Comparison of ENCODE assay signal across 8 mouse cellular contexts in genomic region chr5:142904208-142905037, GRCm38 (mm10). TPM values are rescaled to one million over a fixed set of nuclear protein-coding genes. Genes with fewer than 3 reads are reported as not detected.
A peak's percentile ranks its signal among the peaks of the same experiment; 100 is the strongest.
DNase-seq lines count a peak whose midpoint lies in the region; ATAC-seq and TF ChIP-seq lines count a peak whose summit lies in the region.

No protein-coding gene starts in this region.

- no peak for TF ChIP-seq CTCF in kidney, adult 2 months (conservative IDR thresholded peaks at IDR 0.05; ENCODE audit: insufficient read depth, insufficient read length, low read depth, low read length)
- no peak for TF ChIP-seq CTCF in ES-Bruce4 (IDR thresholded peaks at IDR 0.05; ENCODE audit: low read depth, low read length)
- TF ChIP-seq CTCF in forebrain, postnatal 0 days (IDR thresholded peaks at IDR 0.05; ENCODE audit: low read depth): no peak

- H3K9ac ChIP-seq in ES-Bruce4 (ENCODE audit: low read depth, poor library complexity, severe bottlenecking): peak overlapping the region; percentile 85
- peak overlapping the region; percentile 99 for H3K9ac ChIP-seq in forebrain, postnatal 0 days
- H3K9ac ChIP-seq in liver, embryonic 12.5 days: peak overlapping the region; percentile 100

- H3K9me3 ChIP-seq in ES-Bruce4 (replicated peaks; ENCODE audit: control insufficient read depth, insufficient read depth, low read length, poor library complexity, severe bottlenecking): no peaks in the 10 kb centered on the region
- no peaks in the 10 kb centered on the region for H3K9me3 ChIP-seq in forebrain, postnatal 0 days (ENCODE audit: low read length)
- no peaks in the 10 kb centered on the region for H3K9me3 ChIP-seq in liver, embryonic 12.5 days (replicated peaks)

- ATAC-seq in forebrain, postnatal 0 days: no peak
- no peak for ATAC-seq in liver, embryonic 12.5 days

- peak overlapping the region; percentile 55 for H3K4me2 ChIP-seq in forebrain, postnatal 0 days (ENCODE audit: low read depth)
- peak overlapping the region; percentile 74 for H3K4me2 ChIP-seq in liver, embryonic 12.5 days

- DNase-seq in kidney, adult 2 months: no peak
- no peak for DNase-seq in kidney, adult 8-10 months
- DNase-seq in forebrain, postnatal 0 days: peak; percentile 35
- no peak for DNase-seq in ovary, postnatal 14 days (ENCODE audit: low spot score)
- no peak for DNase-seq in yolk sac, embryonic 10.5 days (ENCODE audit: low spot score)
- no peak for DNase-seq in layer of hippocampus, adult 18-20 months (ENCODE audit: low spot score in 2 of 2)

- H3K36me3 ChIP-seq in kidney, adult 2 months (ENCODE audit: control insufficient read depth, insufficient read depth, low read length): peaks cover 16% of the 10 kb centered on the region; the same call in 1 of the 2 replicates
- peaks cover 36% of the 10 kb centered on the region for H3K36me3 ChIP-seq in ES-Bruce4 (ENCODE audit: control insufficient read depth, insufficient read depth, low read length, poor library complexity, severe bottlenecking)
- peaks cover 57% of the 10 kb centered on the region for H3K36me3 ChIP-seq in forebrain, postnatal 0 days (ENCODE audit: insufficient read depth)
- peaks cover 63% of the 10 kb centered on the region for H3K36me3 ChIP-seq in liver, embryonic 12.5 days

- H3K27ac ChIP-seq in kidney, adult 2 months (ENCODE audit: insufficient read depth, low read depth, low read length): 0 out of 2 replicates have a peak overlapping the region, but pooled peaks have one; percentile 63
- H3K27ac ChIP-seq in ES-Bruce4 (ENCODE audit: insufficient read depth, low read length): peak overlapping the region; percentile 50
- peak overlapping the region; percentile 100 for H3K27ac ChIP-seq in forebrain, postnatal 0 days (ENCODE audit: low read depth, low read length)
- H3K27ac ChIP-seq in liver, embryonic 12.5 days: peak overlapping the region; percentile 100

- TF ChIP-seq EP300 in ES-Bruce4 (IDR thresholded peaks at IDR 0.05; ENCODE audit: insufficient read depth, low read depth, low read length): no peak

- WGBS in kidney, adult 2 months: 19% methylated on average over 19 of the region's 19 CpGs
- WGBS in forebrain, postnatal 0 days: 66% methylated on average over 19 of the region's 19 CpGs
- WGBS in liver, embryonic 12.5 days (ENCODE audit: insufficient replicate concordance): 80% methylated on average over 19 of the region's 19 CpGs

- H3K27me3 ChIP-seq in kidney, adult 2 months (replicated peaks; ENCODE audit: control insufficient read depth, insufficient read depth, low read length): no peaks in the 10 kb centered on the region
- H3K27me3 ChIP-seq in ES-Bruce4 (ENCODE audit: control insufficient read depth, insufficient read depth, low read length, poor library complexity, severe bottlenecking): no peaks in the 10 kb centered on the region
- H3K27me3 ChIP-seq in forebrain, postnatal 0 days (ENCODE audit: insufficient read depth, low read length): no peaks in the 10 kb centered on the region
- H3K27me3 ChIP-seq in liver, embryonic 12.5 days (replicated peaks): no peaks in the 10 kb centered on the region

- TF ChIP-seq POLR2A in kidney, adult 2 months (IDR thresholded peaks at IDR 0.05; ENCODE audit: low read depth, low read length): no peak
- no peak for TF ChIP-seq POLR2A in ES-Bruce4 (IDR thresholded peaks at IDR 0.05; ENCODE audit: insufficient read depth, low read length)

- peak overlapping the region; percentile 80 for H3K4me3 ChIP-seq in kidney, adult 2 months (ENCODE audit: insufficient read depth, low read depth, low read length)
- peak overlapping the region; percentile 82; the same call in 1 of the 2 replicates for H3K4me3 ChIP-seq in ES-Bruce4 (ENCODE audit: low read depth, low read length)
- H3K4me3 ChIP-seq in forebrain, postnatal 0 days (ENCODE audit: low read depth, low read length): peak overlapping the region; percentile 76
- peak overlapping the region; percentile 94 for H3K4me3 ChIP-seq in liver, embryonic 12.5 days

- peaks cover 26% of the 10 kb centered on the region for H3K4me1 ChIP-seq in kidney, adult 2 months (ENCODE audit: control insufficient read depth, insufficient read depth, low read length)
- peaks cover 3% of the 10 kb centered on the region for H3K4me1 ChIP-seq in ES-Bruce4 (ENCODE audit: control insufficient read depth, insufficient read depth, low read length)
- H3K4me1 ChIP-seq in forebrain, postnatal 0 days (ENCODE audit: insufficient read depth): peaks cover 17% of the 10 kb centered on the region
- peaks cover 50% of the 10 kb centered on the region for H3K4me1 ChIP-seq in liver, embryonic 12.5 days

RNA-seq across cellular contexts. Expression of gene Actb, which starts 2.1 kb away (rescaled TPM):
- polyA plus RNA-seq in kidney, adult 2 months (2012; rRNA removed): 2,111 and 2,511 TPM in 2 replicates
- polyA plus RNA-seq in ES-Bruce4 (2011; ENCODE audit: insufficient read depth, insufficient read length, low read depth, missing spikeins): 3,823 and 4,237 TPM in 2 replicates
- total RNA-seq in forebrain, postnatal 0 days (2014; rRNA removed): 5,288 and 5,744 TPM in 2 replicates
- 19,349 and 21,354 TPM in 2 replicates for polyA plus RNA-seq in forebrain, postnatal 0 days (2015; fragmentation: Nextera tagmentation; extraction: Ambion mirVana)
- polyA plus RNA-seq in liver, embryonic 12.5 days (2016; fragmentation: Nextera tagmentation; extraction: Ambion mirVana): 7,775 and 7,997 TPM in 2 replicates
- 1,000 to 10,000 TPM; 3,167 to 3,215 TPM for total RNA-seq in layer of hippocampus, adult 18-20 months (2021)

RNA-seq across cellular contexts. Expression of gene Fbxl18, which starts 9.2 kb away (rescaled TPM):
- 11.5 and 17.2 TPM in 2 replicates for polyA plus RNA-seq in kidney, adult 2 months (2012; rRNA removed)
- polyA plus RNA-seq in ES-Bruce4 (2011; ENCODE audit: insufficient read depth, insufficient read length, low read depth, missing spikeins): 19.3 and 21.2 TPM in 2 replicates
- total RNA-seq in forebrain, postnatal 0 days (2014; rRNA removed): 24.9 and 38.0 TPM in 2 replicates
- 14.9 and 27.0 TPM in 2 replicates for polyA plus RNA-seq in forebrain, postnatal 0 days (2015; fragmentation: Nextera tagmentation; extraction: Ambion mirVana)
- polyA plus RNA-seq in liver, embryonic 12.5 days (2016; fragmentation: Nextera tagmentation; extraction: Ambion mirVana): 5.8 and 6.1 TPM in 2 replicates
- 10 to 100 TPM; 33.9 to 37.6 TPM for total RNA-seq in layer of hippocampus, adult 18-20 months (2021)

RNA-seq across cellular contexts. Expression of gene Fscn1, which starts 55.7 kb away (rescaled TPM):
- 23.1 and 28.5 TPM in 2 replicates for polyA plus RNA-seq in kidney, adult 2 months (2012; rRNA removed)
- polyA plus RNA-seq in ES-Bruce4 (2011; ENCODE audit: insufficient read depth, insufficient read length, low read depth, missing spikeins): 139 and 155 TPM in 2 replicates
- total RNA-seq in forebrain, postnatal 0 days (2014; rRNA removed): 394 and 457 TPM in 2 replicates
- polyA plus RNA-seq in forebrain, postnatal 0 days (2015; fragmentation: Nextera tagmentation; extraction: Ambion mirVana): 522 and 558 TPM in 2 replicates
- polyA plus RNA-seq in liver, embryonic 12.5 days (2016; fragmentation: Nextera tagmentation; extraction: Ambion mirVana): 69.1 and 69.4 TPM in 2 replicates
- 100 to 1,000 TPM; 165 to 188 TPM for total RNA-seq in layer of hippocampus, adult 18-20 months (2021)

Comparison
In these comparisons a context has a peak if more than half of its experiments do, and no peak if none do; other contexts are left out.
1. H3K27ac ChIP-seq: peak in every context shown above with its lines; median percentile 100 in forebrain, postnatal 0 days; 100 in liver, embryonic 12.5 days; 63 in kidney, adult 2 months; 50 in ES-Bruce4.